Mouse (Mus musculus) kidney, postnatal 14 days (tissue): ENCODE results near the gene Ccdc148.
A peak's percentile ranks its signal among the peaks of the same experiment; 100 is the strongest.

Experiments used
- DNase-seq: peaks from one replicate; pipeline ENCODE4 v3.0.0; 2022; ENCODE audit warnings: mixed read lengths

The Ccdc148 gene

GRCm38 (mm10) chr2:59043313-59044032 is 117.0 kb downstream of the Ccdc148 start:
- no peak for DNase-seq

- no peak for DNase-seq
These were observed 117.9 kb downstream of the Ccdc148 start for GRCm38 (mm10) chr2:59042616-59043015.

GRCm38 (mm10) chr2:59036433-59036832 is 124.0 kb downstream of the Ccdc148 start:
- DNase-seq, result no peak

GRCm38 (mm10) chr2:59035206-59035605 is 125.3 kb downstream of the Ccdc148 start:
- DNase-seq, result no peak

GRCm38 (mm10) chr2:59034281-59034680 is 126.2 kb downstream of the Ccdc148 start:
- DNase-seq, result no peak

GRCm38 (mm10) chr2:59024558-59024957 is 135.9 kb downstream of the Ccdc148 start:
- DNase-seq, result no peak

- DNase-seq, result no peak
These were observed 153.1 kb downstream of the Ccdc148 start for GRCm38 (mm10) chr2:59007356-59007755.

- peak; percentile 11 for DNase-seq
These were observed 153.7 kb downstream of the Ccdc148 start for GRCm38 (mm10) chr2:59006567-59007340.

- no peak for DNase-seq
These were observed 163.3 kb downstream of the Ccdc148 start for GRCm38 (mm10) chr2:58997151-58997550.

- peak; percentile 79 for DNase-seq
These were observed 167.9 kb downstream of the Ccdc148 start for GRCm38 (mm10) chr2:58992431-58993191.

- no peak for DNase-seq
These were observed 182.4 kb downstream of the Ccdc148 start for GRCm38 (mm10) chr2:58978095-58978494.

- DNase-seq, result no peak
These were observed 188.8 kb downstream of the Ccdc148 start for GRCm38 (mm10) chr2:58971507-58972275.

- DNase-seq, result no peak
These were observed 203.6 kb downstream of the Ccdc148 start for GRCm38 (mm10) chr2:58956770-58957300.

GRCm38 (mm10) chr2:58956351-58956750 is 204.1 kb downstream of the Ccdc148 start:
- no peak for DNase-seq

GRCm38 (mm10) chr2:58952101-58952500 is 208.4 kb downstream of the Ccdc148 start:
- DNase-seq, result no peak

GRCm38 (mm10) chr2:58948796-58949195 is 211.7 kb downstream of the Ccdc148 start:
- no peak for DNase-seq

GRCm38 (mm10) chr2:58941361-58941760 is 219.1 kb downstream of the Ccdc148 start:
- no peak for DNase-seq

GRCm38 (mm10) chr2:58925551-58925950 is 234.9 kb downstream of the Ccdc148 start:
- no peak for DNase-seq

- no peak for DNase-seq
These were observed 242.1 kb downstream of the Ccdc148 start for GRCm38 (mm10) chr2:58918351-58918750.

- DNase-seq, result no peak
These were observed 248.1 kb downstream of the Ccdc148 start for GRCm38 (mm10) chr2:58912339-58912738.

GRCm38 (mm10) chr2:58906814-58907516 is 253.5 kb downstream of the Ccdc148 start:
- peak; percentile 13 for DNase-seq

- no peak for DNase-seq
These were observed 255.4 kb downstream of the Ccdc148 start for GRCm38 (mm10) chr2:58905057-58905456.
